Mouse (Mus musculus) small intestine, adult 2 months (tissue): ENCODE data around the gene Axl. TPM values are rescaled to one million over a fixed set of nuclear protein-coding genes. Genes with fewer than 3 reads are reported as not detected.
"Not testable (repeated sequence)": the region's sequence is repeated elsewhere in the genome, so short reads cannot be mapped to it uniquely, and the experiment has no call there.

ENCODE experiments used
- H3K27ac ChIP-seq: fragments of 200-500 bp; 2 replicates; pipeline ENCODE4 v1.5.1; 2012; ENCODE audit warnings: low read depth, low read length, control low read depth, inconsistent platforms; ENCODE audit not compliant: insufficient read depth
- H3K27me3 ChIP-seq: fragments of 200-500 bp; 2 replicates; pipeline ENCODE4 v1.6.1; 2012; ENCODE audit warnings: mild to moderate bottlenecking, moderate library complexity, low read length, inconsistent platforms; ENCODE audit not compliant: control insufficient read depth, insufficient read depth
- H3K36me3 ChIP-seq: fragments of 200-500 bp; 2 replicates; pipeline ENCODE4 v1.6.1; 2012; ENCODE audit warnings: mild to moderate bottlenecking, low read length, control low read depth, inconsistent platforms; ENCODE audit not compliant: control insufficient read depth, insufficient read depth
- H3K4me1 ChIP-seq: fragments of 200-500 bp; 2 replicates; pipeline ENCODE4 v1.6.1; 2012; ENCODE audit warnings: low read length, inconsistent platforms, mixed read lengths; ENCODE audit not compliant: control insufficient read depth, insufficient read depth, insufficient read length
- H3K4me3 ChIP-seq: fragments of 200-500 bp; 2 replicates; pipeline ENCODE4 v1.5.1; 2012; ENCODE audit warnings: low read depth, mild to moderate bottlenecking, control low read depth, inconsistent platforms, low read length, moderate library complexity
- CTCF ChIP-seq: fragments of 200-500 bp; IDR thresholded peaks from 2 replicates; pipeline ENCODE4 v1.5.1; 2012; ENCODE audit warnings: low read depth, mild to moderate bottlenecking, control low read depth, inconsistent platforms, low read length, moderate library complexity, mixed read lengths; ENCODE audit not compliant: insufficient replicate concordance, insufficient read length; ENCODE audit errors: extremely low read depth
- POLR2A ChIP-seq: fragments of 200-500 bp; IDR thresholded peaks from 2 replicates; pipeline ENCODE4 v1.6.1; 2012; ENCODE audit warnings: low read depth, mild to moderate bottlenecking, control low read depth, inconsistent platforms, low read length, moderate library complexity
- WGBS: fragments of 180-500 bp; shearing (Covaris S2); methylation state at CpG from one replicate; pipeline ENCODE4 v1.1.7; 2018; 5-methylcytosine and 5-hydroxymethylcytosine counted together
- polyA plus RNA-seq: library from polyadenylated mRNA; depleted of rRNA; stranded (reverse); fragments of >200 nt; gene quantifications from 2 replicates; pipeline ENCODE4 v1.2.3, GENCODE M21; 2012

Gene Axl
- polyA plus RNA-seq, 1 experiment = 14.4 TPM

DNA sequence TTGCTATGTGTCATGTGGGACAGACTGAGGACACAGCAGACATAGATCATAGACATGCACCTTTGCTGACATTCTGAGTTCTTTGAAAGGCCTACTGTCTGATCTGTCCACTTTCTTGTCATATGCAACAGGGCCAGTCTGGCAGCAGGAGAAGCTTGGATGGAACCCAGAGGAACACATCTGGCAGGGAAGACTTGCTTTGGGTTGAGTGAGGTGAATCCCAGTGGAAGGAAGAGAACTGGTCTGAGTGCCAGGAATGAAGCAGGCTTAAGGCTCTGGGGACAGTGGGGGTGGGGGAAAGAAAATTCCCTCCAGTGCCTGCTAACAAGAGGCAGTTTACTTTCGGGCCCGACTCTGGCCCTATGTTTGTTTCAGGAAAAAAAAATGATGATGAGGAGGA lies 58.6 kb downstream of the Axl start:
- 72% methylated on average over 2 of the region's 2 CpGs for WGBS
- TF ChIP-seq POLR2A (no peak), CTCF (no peak)
- Histone ChIP-seq H3K27me3 (no peaks in the 10 kb centered on the region), H3K4me3 (no peak overlapping the region), H3K27ac (0 out of 2 replicates have a peak overlapping the region, but pooled peaks have one; percentile 30), H3K4me1 (no peaks in the 10 kb centered on the region), H3K36me3 (peaks cover 88% of the 10 kb centered on the region)

GRCm38 (mm10) chr7:25729396-25729795 lies 59.1 kb downstream of the Axl start:
- 0 out of 2 replicates have a peak, but pooled peaks cover under 1% of the 10 kb centered on the region for H3K4me1 ChIP-seq
- H3K36me3 ChIP-seq = peaks cover 88% of the 10 kb centered on the region
- WGBS = 68% methylated on average over 2 of the region's 2 CpGs

GRCm38 (mm10) chr7:25727800-25728199 lies 60.7 kb downstream of the Axl start:
- Histone ChIP-seq H3K4me1 (0 out of 2 replicates have a peak, but pooled peaks cover 2% of the 10 kb centered on the region), H3K27ac (no peak overlapping the region), H3K36me3 (peaks cover 90% of the 10 kb centered on the region), H3K27me3 (no peaks in the 10 kb centered on the region), H3K4me3 (no peak overlapping the region)
- WGBS = 85% methylated on average over 5 of the region's 5 CpGs
- TF ChIP-seq CTCF (no peak), POLR2A (no peak)

More at GRCm38 (mm10) chr7:25729396-25729795, 59.1 kb downstream of the Axl start:
- Histone ChIP-seq H3K27ac (0 out of 2 replicates have a peak overlapping the region, but pooled peaks have one; percentile 30), H3K27me3 (no peaks in the 10 kb centered on the region), H3K4me3 (no peak overlapping the region)
- TF ChIP-seq CTCF (no peak), POLR2A (no peak)

DNA sequence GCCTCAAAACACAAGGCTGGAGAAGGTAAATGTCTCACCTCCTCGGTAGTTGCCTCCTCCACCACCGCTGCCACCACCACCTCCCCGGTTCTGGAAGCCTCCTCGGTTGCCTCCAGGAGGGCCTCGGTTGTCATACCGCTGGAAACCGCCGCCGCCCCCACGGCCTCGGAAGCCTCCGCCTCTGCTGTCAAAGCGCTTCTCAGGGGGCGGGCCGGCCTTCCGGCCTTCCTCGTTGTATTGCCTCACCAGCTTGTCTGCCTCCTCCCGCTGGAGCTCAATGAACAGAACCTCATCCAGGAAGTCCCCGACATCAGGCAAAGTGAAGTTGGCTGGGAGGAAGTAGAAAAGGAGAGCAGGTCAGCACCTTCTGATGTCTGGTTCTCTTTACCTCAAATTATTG lies 62.6 kb downstream of the Axl start:
- 0 out of 2 replicates have a peak, but pooled peaks cover 2% of the 10 kb centered on the region for H3K4me1 ChIP-seq
- no peak overlapping the region for H3K27ac ChIP-seq
- peaks cover 86% of the 10 kb centered on the region for H3K36me3 ChIP-seq
- no peak for TF ChIP-seq POLR2A
- no peak for TF ChIP-seq CTCF
- H3K27me3 ChIP-seq = no peaks in the 10 kb centered on the region
- WGBS = 81% methylated on average over 19 of the region's 19 CpGs
- H3K4me3 ChIP-seq = no peak overlapping the region

DNA sequence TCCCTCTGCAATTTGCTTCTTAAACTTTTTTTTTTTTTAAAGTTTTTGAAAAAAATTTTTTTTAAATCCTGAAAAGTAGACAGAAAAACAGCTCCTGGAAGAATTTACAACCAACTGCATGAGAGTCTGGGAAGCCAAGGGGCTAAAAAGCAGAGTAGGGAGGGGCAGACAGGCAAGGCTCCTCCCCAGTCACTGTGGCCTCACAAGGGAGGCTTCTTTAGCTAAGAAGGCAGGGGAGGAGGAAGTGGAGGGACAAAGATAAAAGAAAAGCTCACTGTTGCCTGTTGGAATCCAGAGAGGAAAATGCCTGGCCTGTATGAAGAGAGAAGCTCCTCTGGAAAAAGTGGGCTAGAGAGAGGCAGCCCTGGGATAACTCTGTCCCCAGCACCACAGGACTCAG lies 66.7 kb downstream of the Axl start:
- peaks cover 57% of the 10 kb centered on the region for H3K36me3 ChIP-seq
- H3K27ac ChIP-seq = not testable (repeated sequence)

DNA sequence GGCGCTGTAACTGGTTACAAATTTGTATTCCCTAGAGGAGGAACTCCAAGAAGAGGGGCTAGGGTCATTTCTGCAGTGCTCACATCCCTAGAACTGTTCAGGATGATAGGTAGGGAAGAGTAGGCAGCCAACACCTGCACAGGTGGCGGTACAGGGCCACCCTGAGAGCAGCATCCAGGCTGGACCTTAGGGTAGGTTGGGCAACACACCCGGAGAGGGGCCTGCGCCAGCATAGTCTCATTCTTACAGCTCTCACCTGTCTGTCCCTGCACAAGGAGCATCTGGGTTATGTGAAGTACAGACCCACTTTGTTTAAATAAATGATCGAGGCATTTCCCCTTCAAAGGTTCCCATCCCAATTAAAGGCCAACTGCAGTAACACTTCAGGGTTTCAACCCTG lies 67.7 kb downstream of the Axl start:
- Histone ChIP-seq H3K4me1 (peaks cover 5% of the 10 kb centered on the region; the same call in 1 of the 2 replicates), H3K27me3 (no peaks in the 10 kb centered on the region), H3K27ac (no peak overlapping the region), H3K36me3 (peaks cover 51% of the 10 kb centered on the region), H3K4me3 (no peak overlapping the region)
- WGBS = 82% methylated on average over 5 of the region's 5 CpGs
- TF ChIP-seq CTCF = no peak

More for the DNA sequence above, 66.7 kb downstream of the Axl start:
- not testable (repeated sequence) for H3K4me3 ChIP-seq, H3K27me3 ChIP-seq, H3K4me1 ChIP-seq

GRCm38 (mm10) chr7:25719761-25720610 lies 68.5 kb downstream of the Axl start:
- H3K27me3 ChIP-seq = no peaks in the 10 kb centered on the region
- H3K27ac ChIP-seq = no peak overlapping the region
- no peak overlapping the region for H3K4me3 ChIP-seq
- TF ChIP-seq CTCF = peak; percentile 82; the same call in 1 of the 2 replicates
- TF ChIP-seq POLR2A = no peak
- H3K36me3 ChIP-seq = peaks cover 52% of the 10 kb centered on the region
- 53% methylated on average over 10 of the region's 10 CpGs for WGBS
- peaks cover 5% of the 10 kb centered on the region; the same call in 1 of the 2 replicates for H3K4me1 ChIP-seq
